Mouse (Mus musculus) T-helper 17 cell (primary cell): Measurements from ENCODE around the gene Gm29666.
"Not testable (repeated sequence)": the region's sequence is repeated elsewhere in the genome, so short reads cannot be mapped to it uniquely, and the experiment has no call there.

Source experiments
- in situ Hi-C, 2 experiments: fragments of 300-600 bp; cut with MboI, MseI; formaldehyde crosslinking; loops; 1 replicate in 1 of 2; 2 replicates in 1 of 2; pipeline ENCODE4 v1.15.1; 2025; ENCODE audit warnings: high pct_unique_total_duplicates in 2 of 2

Gene Gm29666

GRCm38 (mm10) chr15:84913201-84913600 is 6.6 kb downstream of the Gm29666 start:
- in situ Hi-C loops = no loop called here

- in situ Hi-C loops = no loop called here
These were observed 15.9 kb downstream of the Gm29666 start for GRCm38 (mm10) chr15:84903843-84904385.

GRCm38 (mm10) chr15:84898077-84898476 is 21.8 kb downstream of the Gm29666 start:
- in situ Hi-C loops = no loop called here

GRCm38 (mm10) chr15:84896664-84897063 is 23.2 kb downstream of the Gm29666 start:
- in situ Hi-C loops = no loop called here

- in situ Hi-C loops = not testable (repeated sequence)
These were observed 23.6 kb downstream of the Gm29666 start for GRCm38 (mm10) chr15:84896216-84896615.

GRCm38 (mm10) chr15:84891658-84892057 is 28.2 kb downstream of the Gm29666 start:
- in situ Hi-C loops = no loop called here

GRCm38 (mm10) chr15:84891246-84891645 is 28.6 kb downstream of the Gm29666 start:
- in situ Hi-C loops = no loop called here

GRCm38 (mm10) chr15:84888066-84888465 is 31.8 kb downstream of the Gm29666 start:
- in situ Hi-C loops = no loop called here

GRCm38 (mm10) chr15:84877029-84877815 is 42.6 kb downstream of the Gm29666 start:
- in situ Hi-C loops = no loop called here

GRCm38 (mm10) chr15:84873867-84874266 is 46.0 kb downstream of the Gm29666 start:
- in situ Hi-C loops = no loop called here

GRCm38 (mm10) chr15:84873079-84873478 is 46.8 kb downstream of the Gm29666 start:
- in situ Hi-C loops = no loop called here

- in situ Hi-C loops = no loop called here
These were observed 48.0 kb downstream of the Gm29666 start for GRCm38 (mm10) chr15:84871802-84872201.

- in situ Hi-C loops = no loop called here
These were observed 57.9 kb downstream of the Gm29666 start for GRCm38 (mm10) chr15:84861911-84862310.
